Mouse (Mus musculus): ENCODE measurements around the gene Klb. TPM values are rescaled to one million over a fixed set of nuclear protein-coding genes. Genes with fewer than 3 reads are reported as not detected.

Gene Klb
- total and polyA plus RNA-seq, 3 experiments, result 0.05 TPM; not detected in 2

- no peak for DNase-seq (ENCODE audit: low spot score)
- Histone ChIP-seq H3K27me3 (ENCODE audit: insufficient read depth, low read length) (no peaks in the 10 kb centered on the region), H3K4me1 (ENCODE audit: insufficient read depth, low read depth, low read length) (no peaks in the 10 kb centered on the region), H3K4me3 (ENCODE audit: low read depth, low read length) (no peak overlapping the region), H3K9me3 (replicated peaks) (no peaks in the 10 kb centered on the region), H3K36me3 (replicated peaks) (peaks cover 78% of the 10 kb centered on the region)
- TF ChIP-seq GATA1 (IDR thresholded peaks at IDR 0.05; ENCODE audit: borderline replicate concordance, low read length), result no peak
- TF ChIP-seq POLR2AphosphoS5 (IDR thresholded peaks at IDR 0.05; ENCODE audit: insufficient replicate concordance, low read depth, low read length), result no peak
- TF ChIP-seq CTCF (IDR thresholded peaks at IDR 0.05; ENCODE audit: low read depth, low read length), result no peak
- TF ChIP-seq GATA2 (IDR thresholded peaks at IDR 0.05; ENCODE audit: borderline replicate concordance, low read depth, low read length), result no peak
- TF ChIP-seq TAL1 (conservative IDR thresholded peaks at IDR 0.05; ENCODE audit: low read depth, low read length), result no peak
- ATAC-seq (ENCODE audit: extremely low read depth, insufficient number of reproducible peaks, low FRiP score, poor library complexity, severe bottlenecking), result no peak
Observed at GRCm38 (mm10) chr5:65407989-65408388, 59.9 kb downstream of the Klb start.

- ATAC-seq (ENCODE audit: extremely low read depth, insufficient number of reproducible peaks, low FRiP score, poor library complexity, severe bottlenecking) (no peak), DNase-seq (ENCODE audit: low spot score) (no peak)
- H3K36me3 ChIP-seq (replicated peaks), result peaks cover 28% of the 10 kb centered on the region
Observed at GRCm38 (mm10) chr5:65415653-65416458, 67.7 kb downstream of the Klb start.

GRCm38 (mm10) chr5:65419136-65419535 is 71.0 kb downstream of the Klb start:
- H3K4me3 ChIP-seq (ENCODE audit: low read depth, low read length), result no peak overlapping the region
- DNase-seq (ENCODE audit: low spot score) (no peak), ATAC-seq (ENCODE audit: extremely low read depth, insufficient number of reproducible peaks, low FRiP score, poor library complexity, severe bottlenecking) (no peak)
- peaks cover 52% of the 10 kb centered on the region for H3K4me1 ChIP-seq (ENCODE audit: insufficient read depth, low read depth, low read length)
- no peak for TF ChIP-seq GATA2 (IDR thresholded peaks at IDR 0.05; ENCODE audit: borderline replicate concordance, low read depth, low read length)
- TF ChIP-seq CTCF (IDR thresholded peaks at IDR 0.05; ENCODE audit: low read depth, low read length), result no peak
- no peaks in the 10 kb centered on the region for H3K9me3 ChIP-seq (replicated peaks)
- H3K36me3 ChIP-seq (replicated peaks), result peaks cover 29% of the 10 kb centered on the region
- H3K27me3 ChIP-seq (ENCODE audit: insufficient read depth, low read length), result no peaks in the 10 kb centered on the region

More at GRCm38 (mm10) chr5:65415653-65416458, 67.7 kb downstream of the Klb start:
- TF ChIP-seq GATA1 (IDR thresholded peaks at IDR 0.05; ENCODE audit: borderline replicate concordance, low read length) (no peak), POLR2AphosphoS5 (IDR thresholded peaks at IDR 0.05; ENCODE audit: insufficient replicate concordance, low read depth, low read length) (no peak), CTCF (IDR thresholded peaks at IDR 0.05; ENCODE audit: low read depth, low read length) (no peak), GATA2 (IDR thresholded peaks at IDR 0.05; ENCODE audit: borderline replicate concordance, low read depth, low read length) (no peak), TAL1 (conservative IDR thresholded peaks at IDR 0.05; ENCODE audit: low read depth, low read length) (no peak)
- Histone ChIP-seq H3K4me1 (ENCODE audit: insufficient read depth, low read depth, low read length) (peaks cover 25% of the 10 kb centered on the region), H3K27me3 (ENCODE audit: insufficient read depth, low read length) (no peaks in the 10 kb centered on the region), H3K4me3 (ENCODE audit: low read depth, low read length) (no peak overlapping the region), H3K9me3 (replicated peaks) (no peaks in the 10 kb centered on the region)

GRCm38 (mm10) chr5:65420822-65421221 is 72.7 kb downstream of the Klb start:
- DNase-seq (ENCODE audit: low spot score), result no peak
- Histone ChIP-seq H3K27me3 (ENCODE audit: insufficient read depth, low read length) (no peaks in the 10 kb centered on the region), H3K4me3 (ENCODE audit: low read depth, low read length) (no peak overlapping the region), H3K36me3 (replicated peaks) (peaks cover 27% of the 10 kb centered on the region), H3K4me1 (ENCODE audit: insufficient read depth, low read depth, low read length) (peaks cover 56% of the 10 kb centered on the region), H3K9me3 (replicated peaks) (no peaks in the 10 kb centered on the region)
- peak; percentile 65 for ATAC-seq (ENCODE audit: extremely low read depth, insufficient number of reproducible peaks, low FRiP score, poor library complexity, severe bottlenecking)
- TF ChIP-seq GATA2 (IDR thresholded peaks at IDR 0.05; ENCODE audit: borderline replicate concordance, low read depth, low read length) (no peak), TAL1 (conservative IDR thresholded peaks at IDR 0.05; ENCODE audit: low read depth, low read length) (peak; percentile 51)

GRCm38 (mm10) chr5:65422803-65423202 is 74.7 kb downstream of the Klb start:
- DNase-seq (ENCODE audit: low spot score) (no peak), ATAC-seq (ENCODE audit: extremely low read depth, insufficient number of reproducible peaks, low FRiP score, poor library complexity, severe bottlenecking) (no peak)
- Histone ChIP-seq H3K4me1 (ENCODE audit: insufficient read depth, low read depth, low read length) (peaks cover 47% of the 10 kb centered on the region), H3K4me3 (ENCODE audit: low read depth, low read length) (no peak overlapping the region), H3K27me3 (ENCODE audit: insufficient read depth, low read length) (no peaks in the 10 kb centered on the region), H3K36me3 (replicated peaks) (peaks cover 19% of the 10 kb centered on the region), H3K9me3 (replicated peaks) (no peaks in the 10 kb centered on the region)
- TF ChIP-seq CTCF (IDR thresholded peaks at IDR 0.05; ENCODE audit: low read depth, low read length) (no peak), POLR2AphosphoS5 (IDR thresholded peaks at IDR 0.05; ENCODE audit: insufficient replicate concordance, low read depth, low read length) (no peak), TAL1 (conservative IDR thresholded peaks at IDR 0.05; ENCODE audit: low read depth, low read length) (no peak), GATA1 (IDR thresholded peaks at IDR 0.05; ENCODE audit: borderline replicate concordance, low read length) (no peak), GATA2 (IDR thresholded peaks at IDR 0.05; ENCODE audit: borderline replicate concordance, low read depth, low read length) (no peak)

- DNase-seq (ENCODE audit: low spot score) (peak; percentile 8), ATAC-seq (ENCODE audit: extremely low read depth, insufficient number of reproducible peaks, low FRiP score, poor library complexity, severe bottlenecking) (peak; percentile 68)
- TF ChIP-seq GATA1 (IDR thresholded peaks at IDR 0.05; ENCODE audit: borderline replicate concordance, low read length), result no peak
- Histone ChIP-seq H3K9me3 (replicated peaks) (no peaks in the 10 kb centered on the region), H3K27me3 (ENCODE audit: insufficient read depth, low read length) (no peaks in the 10 kb centered on the region), H3K36me3 (replicated peaks) (peaks cover 19% of the 10 kb centered on the region), H3K4me1 (ENCODE audit: insufficient read depth, low read depth, low read length) (peaks cover 49% of the 10 kb centered on the region), H3K4me3 (ENCODE audit: low read depth, low read length) (peak overlapping the region; percentile 36; the same call in 1 of the 2 replicates)
Observed at GRCm38 (mm10) chr5:65424215-65424614, 76.1 kb downstream of the Klb start.

- H3K36me3 ChIP-seq (replicated peaks), result peaks cover 19% of the 10 kb centered on the region
- DNase-seq (ENCODE audit: low spot score) (no peak), ATAC-seq (ENCODE audit: extremely low read depth, insufficient number of reproducible peaks, low FRiP score, poor library complexity, severe bottlenecking) (no peak)
- no peak for TF ChIP-seq GATA2 (IDR thresholded peaks at IDR 0.05; ENCODE audit: borderline replicate concordance, low read depth, low read length)
- H3K27me3 ChIP-seq (ENCODE audit: insufficient read depth, low read length), result no peaks in the 10 kb centered on the region
- H3K4me3 ChIP-seq (ENCODE audit: low read depth, low read length), result no peak overlapping the region
- H3K4me1 ChIP-seq (ENCODE audit: insufficient read depth, low read depth, low read length), result peaks cover 47% of the 10 kb centered on the region
- H3K9me3 ChIP-seq (replicated peaks), result no peaks in the 10 kb centered on the region
Observed at GRCm38 (mm10) chr5:65425251-65425650, 77.1 kb downstream of the Klb start.

Data from G1E (cell line).